Mouse (Mus musculus) urinary bladder, postnatal 10 days (tissue): ENCODE results near the gene Xirp2.
"Not testable (repeated sequence)": the region's sequence is repeated elsewhere in the genome, so short reads cannot be mapped to it uniquely, and the experiment has no call there.

Source experiments
- DNase-seq: peaks from one replicate; pipeline ENCODE4 v3.0.0; 2022; ENCODE audit warnings: low spot score

Gene Xirp2

DNA sequence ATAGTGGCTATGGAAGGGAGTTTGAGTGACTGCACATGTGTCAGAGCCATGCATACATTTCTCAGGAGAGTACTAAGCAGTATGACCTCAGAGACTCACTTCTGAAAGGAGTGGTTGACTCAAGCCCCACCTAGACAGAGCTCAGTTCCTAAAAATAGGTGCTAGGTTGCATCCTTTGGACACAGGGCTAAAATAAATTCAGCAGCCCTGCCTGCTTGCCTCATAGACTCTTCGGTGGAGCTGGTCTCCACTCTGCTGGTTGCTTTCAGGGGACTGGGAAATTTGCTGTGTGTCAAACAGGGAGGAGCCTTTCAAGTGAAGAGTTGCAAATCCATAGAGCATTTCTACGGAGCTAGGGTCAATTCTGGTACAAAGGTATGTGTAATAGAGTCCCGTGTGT lies at the start of gene Xirp2:
Gene Xirp2 (plus strand): TSS at position 223 of the 400 bp plus-strand sequence.
- no peak for DNase-seq

DNA sequence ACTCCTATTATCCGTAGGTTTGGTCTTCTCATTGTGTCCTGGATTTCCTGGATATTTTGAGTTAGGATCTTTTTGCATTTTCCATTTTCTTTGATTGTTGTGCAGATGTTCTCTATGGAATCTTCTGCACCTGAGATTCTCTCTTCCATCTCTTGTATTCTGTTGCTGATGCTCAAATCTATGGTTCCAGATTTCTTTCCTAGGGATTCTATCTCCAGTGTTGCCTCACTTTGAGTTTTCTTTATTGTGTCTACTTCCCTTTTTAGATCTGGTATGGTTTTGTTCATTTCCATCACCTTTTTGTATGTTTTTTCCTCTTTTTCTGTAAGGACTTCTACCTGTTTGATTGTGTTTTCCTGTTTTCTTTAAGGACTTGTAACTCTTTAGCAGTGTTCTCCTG lies 32.4 kb upstream of the Xirp2 start, which contains the start of gene Gm21830:
Gene Gm21830 (plus strand): TSS at position 301 of the 400 bp plus-strand sequence.
- not testable (repeated sequence) for DNase-seq

DNA sequence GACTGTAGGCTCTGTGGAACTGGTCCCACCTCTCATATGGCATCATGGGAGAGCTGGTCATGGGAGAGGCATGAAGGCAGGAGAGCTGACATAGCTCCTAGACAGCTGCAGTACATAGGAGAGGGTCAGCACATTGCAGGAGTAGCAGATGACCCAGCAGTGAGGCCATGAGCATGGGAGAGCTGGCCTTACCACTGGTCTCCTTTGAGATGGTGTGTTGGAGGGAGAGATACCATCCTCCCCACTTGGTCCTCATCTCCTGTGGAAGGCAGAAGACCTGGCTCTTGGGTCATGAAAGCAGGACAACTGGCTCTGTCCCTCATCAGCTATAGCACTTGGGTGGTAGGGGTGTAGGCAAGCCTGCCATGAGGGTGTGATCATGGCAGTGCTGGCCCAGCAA lies 24.9 kb upstream of the Xirp2 start:
- DNase-seq, result no peak

DNA sequence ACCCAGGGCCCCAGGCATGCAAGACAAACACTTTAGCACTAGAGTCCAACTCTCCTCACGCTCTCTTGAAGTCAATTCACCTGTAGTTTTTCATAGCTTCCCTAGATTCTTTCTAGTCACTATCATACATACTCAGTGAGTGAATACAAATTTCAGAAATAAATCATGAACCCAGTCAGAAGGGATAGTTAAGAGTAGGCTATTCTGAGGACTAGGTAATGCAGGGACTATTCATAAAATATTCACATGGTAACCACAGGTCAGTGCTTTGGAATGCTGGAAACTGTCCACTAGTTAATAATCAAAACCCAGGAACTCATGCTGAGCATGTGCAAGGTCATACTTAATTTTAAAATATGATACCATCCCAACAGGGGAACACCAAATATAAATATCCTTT lies 23.0 kb upstream of the Xirp2 start:
- DNase-seq, result no peak

DNA sequence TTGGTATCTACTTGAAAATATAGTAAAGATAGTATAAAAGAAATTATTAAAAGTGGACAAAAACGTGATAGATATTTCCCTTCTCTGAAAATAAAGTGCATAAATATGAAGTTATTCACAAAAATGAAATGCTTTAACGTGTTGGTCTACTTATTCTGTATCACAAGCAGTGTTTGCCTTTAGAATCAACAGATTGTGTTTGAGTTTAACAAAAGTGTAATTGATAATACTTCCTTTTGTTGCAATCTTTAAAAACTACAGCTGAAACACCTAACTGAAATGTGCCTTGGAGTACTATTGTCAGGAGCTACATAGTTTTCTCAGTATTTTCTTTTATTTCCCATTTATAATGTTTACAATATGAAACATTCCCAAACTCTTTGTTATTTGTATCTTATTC lies 12.7 kb upstream of the Xirp2 start, which contains the start of gene Gm26727:
Gene Gm26727 (minus strand): TSS at position 101 of the 400 bp plus-strand sequence.
- no peak for DNase-seq

DNA sequence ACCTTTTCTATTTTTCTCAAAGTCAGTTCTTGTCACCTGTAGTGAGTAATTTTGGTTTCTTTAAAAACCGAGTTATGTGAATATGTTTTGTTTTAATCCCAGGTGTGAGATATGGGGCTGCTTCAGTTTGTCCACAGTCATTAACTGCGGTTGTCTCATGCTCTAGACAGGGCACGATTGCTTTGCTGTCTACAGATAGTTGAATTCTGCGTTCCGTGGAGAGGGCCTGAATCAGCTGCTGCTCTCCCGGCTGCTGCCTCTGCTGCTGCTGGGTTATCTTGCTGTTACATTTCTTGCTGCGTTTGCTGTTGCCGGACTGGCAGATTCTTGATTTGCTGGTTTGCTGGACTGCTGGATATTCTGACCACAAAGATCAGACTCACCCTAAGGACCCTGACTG lies 7.5 kb upstream of the Xirp2 start:
- no peak for DNase-seq

DNA sequence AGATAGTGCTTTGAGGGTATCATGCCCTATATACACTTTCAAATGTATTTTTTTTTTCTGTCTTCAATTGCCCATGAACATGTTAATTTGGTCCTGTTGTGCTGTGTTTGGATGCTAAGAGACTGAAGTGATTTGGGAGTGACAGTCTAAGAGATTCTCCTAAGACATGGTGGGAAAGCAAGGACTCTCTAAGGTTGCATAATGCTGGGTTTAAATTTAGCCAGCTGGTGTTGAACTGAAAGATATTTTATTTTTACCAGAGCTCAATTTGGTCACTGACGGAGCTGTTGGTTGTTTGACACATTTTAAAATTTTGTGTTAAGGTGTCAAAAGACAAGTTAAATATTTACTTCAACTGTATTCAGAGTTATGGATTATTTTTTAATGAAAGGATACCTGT lies 970 bp downstream of the Xirp2 start:
- no peak for DNase-seq

DNA sequence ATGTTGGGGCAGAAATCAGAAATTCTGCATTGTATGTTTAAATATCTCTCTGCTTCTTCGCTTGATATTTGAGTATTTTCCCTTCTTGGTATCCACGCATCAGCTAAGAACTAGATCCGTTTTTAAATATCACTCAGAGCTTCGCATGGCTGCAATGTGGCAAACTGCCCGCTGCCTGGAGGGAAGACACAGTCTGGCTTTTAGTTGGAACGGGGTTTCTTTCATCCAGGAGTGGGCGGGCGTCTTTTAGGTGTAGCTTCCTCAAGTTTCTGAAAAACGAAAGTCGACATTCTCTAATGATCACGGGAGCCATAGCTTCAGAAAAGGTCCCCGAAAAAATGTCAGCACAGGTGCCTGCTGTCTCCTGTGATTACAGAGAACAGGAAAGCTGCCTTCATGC lies 1.4 kb downstream of the Xirp2 start:
- no peak for DNase-seq

DNA sequence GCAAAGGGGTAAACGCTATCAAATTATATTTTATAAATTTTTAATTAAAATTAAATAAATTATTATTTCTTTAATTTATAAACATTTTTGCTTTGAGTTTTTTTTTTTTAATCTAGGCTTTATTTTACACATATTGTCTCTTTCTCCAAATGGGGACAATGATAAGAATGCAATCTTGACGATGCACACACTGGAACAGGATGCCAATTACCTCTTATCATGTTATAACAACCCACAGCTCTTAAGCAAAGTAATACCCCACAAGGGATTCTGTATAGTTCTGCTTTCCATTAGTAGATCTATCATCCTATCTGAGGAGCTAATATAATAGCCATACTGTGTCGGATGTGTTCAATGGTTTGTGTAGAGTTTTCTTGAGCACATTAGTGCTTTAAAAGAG lies 15.1 kb downstream of the Xirp2 start:
- DNase-seq, result no peak

DNA sequence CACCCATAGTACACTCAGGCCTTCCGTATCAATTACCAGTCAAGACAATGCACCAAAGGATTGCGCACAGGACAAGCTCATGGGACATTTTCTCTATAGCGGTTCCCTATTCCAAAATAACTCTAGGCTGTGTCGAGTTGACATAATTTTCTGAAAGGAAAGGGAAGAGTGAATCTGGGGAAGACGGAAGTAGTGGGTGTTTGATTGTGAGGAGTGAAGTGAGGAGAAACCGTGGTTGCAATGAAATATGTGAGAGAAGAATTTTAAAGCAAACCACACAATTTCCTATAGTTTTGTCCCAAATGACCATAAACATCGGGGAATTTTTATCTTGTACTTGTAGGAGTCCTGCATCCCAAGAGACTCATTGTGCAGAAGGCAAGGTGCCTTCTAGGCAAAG lies 21.2 kb downstream of the Xirp2 start:
- DNase-seq, result no peak

DNA sequence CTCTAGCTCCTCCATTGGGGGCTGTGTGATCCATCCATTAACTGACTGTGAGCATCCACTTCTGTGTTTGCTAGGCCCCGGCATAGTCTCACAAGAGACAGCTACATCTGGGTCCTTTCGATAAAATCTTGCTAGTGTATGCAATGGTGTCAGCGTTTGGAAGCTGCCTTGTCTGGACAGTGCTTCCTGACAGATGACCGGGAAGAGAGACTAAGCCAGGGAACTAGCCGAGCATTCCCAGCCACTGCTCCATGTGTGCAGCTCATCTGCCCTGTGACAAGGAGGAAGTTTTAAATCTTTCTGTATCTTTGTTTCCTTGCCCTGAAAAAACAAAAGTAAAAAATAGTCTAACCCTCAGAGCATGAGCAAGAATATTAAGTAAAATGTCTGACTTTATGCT lies 24.2 kb downstream of the Xirp2 start:
- not testable (repeated sequence) for DNase-seq

DNA sequence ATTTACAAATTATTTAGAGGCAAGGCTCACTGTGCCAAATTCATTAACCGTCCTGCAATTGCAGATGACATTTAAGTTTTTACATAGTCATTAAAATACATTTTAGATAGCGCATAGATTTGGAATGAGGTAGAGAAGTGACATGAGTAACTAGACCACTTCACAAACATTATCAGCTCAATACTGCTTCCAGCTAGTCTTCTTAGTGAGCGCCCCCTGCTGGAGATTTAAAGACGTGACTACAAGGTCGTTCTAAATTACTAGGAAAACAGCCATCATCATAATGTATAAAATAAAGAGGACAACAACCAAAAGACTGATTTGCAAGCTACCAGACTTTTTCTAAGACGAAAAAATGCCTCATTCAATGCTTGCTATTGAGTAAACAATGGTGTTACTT lies 32.0 kb downstream of the Xirp2 start:
- DNase-seq, result no peak

DNA sequence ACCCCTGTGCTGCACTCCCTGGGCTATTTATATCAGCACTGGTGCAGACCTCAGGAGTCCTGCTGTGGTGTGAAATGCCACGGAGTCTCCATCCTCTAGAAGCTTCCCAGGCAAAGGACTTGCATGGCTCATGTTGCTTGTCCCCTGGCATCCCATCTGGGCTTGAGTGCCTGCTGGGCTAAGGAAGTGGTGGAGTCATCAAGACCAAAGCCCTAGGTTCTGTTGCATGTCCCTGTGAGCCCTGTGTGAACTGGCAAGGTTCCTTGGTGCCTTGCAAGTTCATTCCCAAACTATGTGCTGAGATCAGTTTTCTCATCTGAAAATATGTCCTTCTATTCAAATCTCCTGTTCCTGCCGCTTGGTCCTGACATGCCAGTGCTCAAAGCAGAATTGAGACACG lies 35.2 kb downstream of the Xirp2 start:
- DNase-seq, result no peak

DNA sequence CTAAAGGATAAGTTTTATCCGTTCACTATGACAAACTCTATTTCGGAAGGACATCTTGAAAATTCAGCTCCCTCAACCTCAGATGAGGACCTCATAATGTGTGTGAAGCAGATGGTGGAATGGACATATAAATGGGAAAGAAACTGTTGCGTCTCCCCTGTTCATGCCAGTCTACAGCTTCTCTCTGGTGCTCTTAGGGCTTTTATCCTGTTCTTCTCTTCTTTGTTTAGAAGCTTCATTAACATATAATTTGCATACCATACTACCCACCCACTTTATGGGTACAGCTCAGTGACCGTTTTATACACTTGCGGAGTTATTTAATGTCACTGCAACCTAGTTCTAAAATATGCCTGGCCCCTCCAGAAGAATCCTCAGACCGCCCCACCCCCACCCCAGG lies 40.9 kb downstream of the Xirp2 start:
- no peak for DNase-seq

DNA sequence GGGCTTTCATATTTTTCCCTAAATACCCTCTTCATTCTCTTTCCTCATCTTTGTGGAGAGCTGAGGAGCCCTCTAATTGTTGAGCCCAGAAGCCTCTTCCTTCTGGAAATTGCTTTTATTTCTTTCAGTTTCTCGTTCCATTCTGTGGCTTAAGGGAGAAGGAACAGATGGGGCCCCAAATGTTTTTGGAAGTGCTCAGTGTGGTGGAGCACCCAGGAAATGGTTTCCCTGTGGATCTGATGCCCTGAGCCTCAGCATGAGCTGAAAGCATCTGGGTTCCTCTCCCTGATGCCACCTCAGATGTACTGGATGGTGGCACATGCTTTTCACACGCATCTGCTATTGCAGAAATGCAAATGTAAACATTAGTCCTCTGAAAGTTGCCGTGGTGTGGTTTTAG lies 41.4 kb downstream of the Xirp2 start:
- no peak for DNase-seq

DNA sequence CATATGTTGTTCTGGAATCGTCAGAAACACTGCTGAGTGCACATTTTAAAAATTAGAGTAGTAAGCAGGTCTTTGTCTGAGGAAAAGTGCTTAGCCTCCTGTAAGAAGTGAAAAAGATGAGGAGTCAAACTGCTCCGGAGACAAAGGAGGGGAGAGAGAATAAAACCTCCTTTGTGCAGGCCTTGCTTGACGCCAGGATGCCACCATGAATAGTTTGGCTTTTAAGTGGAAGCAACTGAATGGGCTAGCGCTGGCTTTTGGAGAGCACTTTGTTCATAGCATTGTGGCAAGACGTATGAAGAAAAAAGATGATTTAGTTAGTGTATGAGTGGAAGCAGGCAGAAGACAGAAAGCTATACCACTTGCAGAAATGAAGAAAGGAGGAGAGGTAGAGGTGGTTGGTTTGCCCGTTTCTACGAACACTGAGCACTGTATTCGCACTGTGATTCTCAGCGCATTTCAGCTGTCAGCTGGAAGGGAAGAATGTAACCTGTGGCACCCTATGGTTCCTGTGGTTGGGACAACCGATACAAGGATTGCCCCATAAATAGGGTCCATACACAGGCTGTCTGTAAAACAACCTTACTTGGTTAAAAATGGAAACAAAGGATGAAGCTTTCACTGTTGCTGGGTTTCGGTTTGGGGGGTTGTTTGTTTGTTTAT lies 42.8 kb downstream of the Xirp2 start:
- DNase-seq, result no peak

DNA sequence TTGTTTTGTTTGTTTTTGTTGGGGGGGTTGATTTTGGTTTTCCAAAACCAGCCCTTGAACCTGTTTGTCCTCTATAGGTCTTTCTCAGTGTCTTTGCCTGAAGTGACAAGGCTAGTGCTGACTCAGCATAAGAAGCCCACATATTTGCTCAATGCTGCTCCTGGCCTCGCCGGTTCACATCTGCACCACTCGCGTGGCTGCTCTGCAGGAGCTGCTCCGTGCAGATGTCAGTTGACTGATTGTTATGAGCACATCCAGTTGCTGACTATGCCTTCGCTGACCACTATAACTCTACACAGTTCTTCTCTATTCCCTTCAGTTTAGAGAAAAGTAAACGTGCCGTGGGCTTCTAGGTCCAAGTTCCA lies 43.3 kb downstream of the Xirp2 start:
- DNase-seq, result no peak

DNA sequence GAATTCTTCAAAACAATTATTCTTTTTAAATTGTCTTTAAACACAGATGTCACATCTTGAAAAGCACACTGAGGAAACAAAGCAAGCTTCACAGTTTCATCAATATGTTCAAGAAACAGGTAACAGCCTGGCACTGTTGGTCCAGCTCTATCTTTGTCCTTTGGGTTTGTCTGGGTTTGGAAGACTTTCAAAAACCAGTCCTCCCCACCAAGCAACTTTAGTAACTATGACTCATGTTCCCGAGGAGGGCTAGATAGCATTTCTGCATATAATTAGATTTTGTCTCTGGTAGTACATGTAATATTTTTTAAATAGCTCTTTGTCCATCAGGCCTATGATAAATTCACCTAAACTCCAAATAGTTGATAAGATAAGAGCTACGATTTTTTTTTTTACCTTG lies 59.7 kb downstream of the Xirp2 start:
- no peak for DNase-seq

DNA sequence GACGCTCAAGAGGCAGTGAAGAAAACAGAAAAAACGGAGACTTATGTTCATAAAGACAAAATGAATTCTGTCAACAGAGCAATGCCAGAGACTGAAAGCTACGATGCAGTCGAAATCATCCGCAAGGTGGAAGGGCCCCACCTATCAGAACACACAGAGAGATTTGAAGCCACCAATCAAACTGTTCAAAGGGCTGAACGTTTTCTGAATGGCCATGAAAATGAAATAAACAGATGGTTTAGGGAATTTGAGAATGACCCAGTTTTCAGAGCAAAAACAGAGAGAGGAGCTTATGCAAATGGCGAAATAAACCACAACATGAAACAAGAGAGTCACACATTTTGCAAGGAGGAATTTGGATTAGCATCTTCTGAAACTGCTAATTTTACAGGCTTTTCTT lies 70.6 kb downstream of the Xirp2 start:
- no peak for DNase-seq

DNA sequence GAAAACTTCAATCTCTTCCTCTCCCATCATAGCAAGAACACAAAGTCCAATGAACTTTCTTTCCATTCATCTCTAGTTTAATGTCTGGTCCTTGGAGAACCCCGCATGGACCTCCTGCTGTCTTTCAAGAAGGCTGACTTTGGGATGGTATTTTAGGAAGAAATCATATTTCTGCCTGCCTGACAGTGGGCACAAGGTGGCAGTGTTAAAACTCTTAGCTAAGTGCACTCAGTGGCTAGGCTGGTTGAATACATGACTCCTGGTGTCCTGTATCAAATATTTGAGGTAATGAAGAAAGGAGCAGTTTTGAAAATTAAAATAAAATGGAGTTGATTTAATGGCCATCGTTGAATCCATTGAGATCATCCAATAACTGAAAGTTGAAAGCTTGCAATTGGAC lies 89.5 kb downstream of the Xirp2 start:
- DNase-seq, result no peak

DNA sequence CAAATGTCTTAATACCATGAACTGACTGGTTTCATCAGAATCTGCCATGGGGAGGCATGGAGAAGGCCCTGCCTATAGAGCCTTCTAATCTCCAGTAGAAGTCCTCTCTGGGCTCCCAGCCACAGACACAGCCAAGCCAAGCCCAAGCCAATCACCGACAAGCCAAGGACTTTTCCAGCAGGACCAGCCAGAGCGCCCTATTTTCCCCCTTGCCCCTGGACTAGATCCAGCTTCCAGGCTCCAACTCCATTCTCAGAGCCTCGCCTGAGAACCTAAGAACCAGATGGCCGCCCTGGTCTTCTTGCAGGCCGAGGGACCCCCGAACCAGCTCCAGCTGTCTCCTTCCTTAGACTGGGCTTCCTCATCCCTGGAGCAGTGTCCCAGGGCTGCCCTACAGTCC lies 93.6 kb downstream of the Xirp2 start:
- DNase-seq, result no peak

DNA sequence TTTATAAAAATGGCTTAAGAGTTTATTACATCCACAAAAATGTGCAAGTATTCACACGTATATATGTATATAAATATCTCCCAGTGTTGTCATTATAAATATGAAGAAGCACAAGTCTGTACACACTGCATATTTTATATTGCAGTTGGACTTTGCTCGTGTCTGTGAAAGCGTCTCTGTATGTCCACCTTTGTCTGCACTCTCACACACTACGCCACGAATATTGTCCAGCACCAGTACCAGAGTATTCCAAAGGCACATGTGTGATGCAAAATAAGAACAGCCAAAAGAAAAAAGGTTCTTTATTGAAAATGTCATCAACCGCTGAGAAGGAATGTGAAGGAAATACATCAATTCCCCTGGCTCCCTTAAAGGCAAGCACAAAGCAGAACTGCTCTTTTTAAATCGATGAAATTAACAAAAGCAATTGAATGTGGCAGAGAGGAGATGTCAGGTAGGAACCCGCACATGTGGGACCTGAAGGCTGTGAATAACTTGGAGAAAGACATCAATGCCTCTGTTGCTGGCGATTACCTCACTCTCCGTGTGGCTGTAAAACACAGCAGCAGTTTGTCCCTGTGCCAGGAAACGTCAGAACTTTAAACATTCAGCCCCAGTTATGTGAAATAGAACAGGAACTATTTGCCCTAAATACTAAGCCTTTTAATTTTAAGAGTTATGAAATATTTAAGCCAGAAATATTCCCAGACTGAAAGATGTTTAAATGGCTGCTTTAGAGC lies 96.3 kb downstream of the Xirp2 start:
- DNase-seq, result no peak

DNA sequence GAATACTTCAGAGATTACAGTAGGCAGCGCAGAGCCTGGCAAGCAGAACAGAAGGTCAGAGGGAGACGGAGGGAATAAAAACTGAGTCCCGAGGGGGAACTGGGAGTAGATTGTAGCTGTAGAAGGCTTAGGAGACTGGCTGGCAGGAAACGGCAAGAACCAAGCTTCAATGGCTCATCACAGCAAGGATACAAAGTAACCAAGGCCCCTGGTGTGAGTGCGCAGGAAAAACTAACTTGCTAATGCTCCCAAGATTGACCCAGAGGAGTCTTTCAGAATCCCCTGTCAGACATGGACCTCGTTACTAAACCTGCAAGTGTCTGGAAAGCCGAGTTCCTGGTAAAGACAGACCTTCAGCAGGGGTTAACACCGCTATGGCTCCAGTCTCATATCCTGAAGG lies 98.6 kb downstream of the Xirp2 start:
- DNase-seq, result no peak
